Mouse (Mus musculus) telencephalon, adult 2 months (tissue): ENCODE measurements at regions not wholly inside any gene's neighbourhood (a gene's known extent, or its start where the extent isn't known, plus 50 kb on each side); places are given as distances from the start of the nearest gene placed in this dataset.

Source experiments
- DNase-seq: peaks from one replicate; pipeline ENCODE4 v3.0.0-alpha.2; 2011; ENCODE audit warnings: low read depth, low spot score

- peak; percentile 50 for DNase-seq
Observed at GRCm38 (mm10) chr5:54543556-54544061, 545.3 kb downstream of the Stim2 start.

DNA sequence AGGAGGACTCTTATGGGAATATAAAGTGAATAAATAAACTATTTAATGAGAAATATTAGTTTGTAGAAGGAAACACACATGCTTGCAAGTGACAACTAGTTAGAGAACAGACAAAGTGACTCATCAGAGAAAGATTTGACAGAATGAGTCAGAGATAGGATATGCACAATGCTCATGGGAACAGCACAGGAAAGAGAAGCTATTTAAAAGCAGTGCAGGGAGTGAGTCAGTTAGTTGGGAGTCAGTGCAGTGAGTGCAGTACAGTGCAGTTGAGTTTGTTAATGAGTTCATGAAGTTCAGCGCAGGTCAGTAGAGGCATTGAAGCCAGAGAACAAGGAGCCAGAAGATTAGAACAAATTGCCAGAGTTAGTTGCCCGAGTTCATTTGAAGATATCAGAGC, 580.2 kb downstream of the Stim2 start:
- no peak for DNase-seq

- DNase-seq, result no peak
Observed at GRCm38 (mm10) chr5:54579458-54579857, 581.2 kb downstream of the Stim2 start.

DNA sequence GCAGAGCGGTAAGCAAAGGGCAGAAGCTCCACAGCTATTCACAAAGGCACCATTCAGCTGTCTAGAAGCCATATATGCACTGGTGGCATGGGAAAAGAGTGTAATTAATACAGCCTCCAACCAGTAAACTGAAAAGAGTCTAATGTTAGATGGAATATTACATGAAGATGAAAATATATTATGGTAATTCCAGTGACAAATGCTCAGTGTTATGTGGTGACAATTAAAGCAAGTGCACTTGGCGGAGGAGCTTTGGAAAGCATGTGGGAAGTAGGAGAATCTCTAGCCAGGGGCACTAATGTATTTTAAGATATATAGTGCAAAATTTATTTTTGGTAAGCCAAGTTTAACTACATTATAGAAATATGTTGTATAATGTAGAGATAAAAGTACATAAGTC, 583.9 kb downstream of the Stim2 start:
- DNase-seq, result peak; percentile 47

GRCm38 (mm10) chr5:54588332-54589020, 590.2 kb downstream of the Stim2 start:
- no peak for DNase-seq

GRCm38 (mm10) chr5:54610957-54611356, 612.7 kb downstream of the Stim2 start:
- DNase-seq, result no peak

DNA sequence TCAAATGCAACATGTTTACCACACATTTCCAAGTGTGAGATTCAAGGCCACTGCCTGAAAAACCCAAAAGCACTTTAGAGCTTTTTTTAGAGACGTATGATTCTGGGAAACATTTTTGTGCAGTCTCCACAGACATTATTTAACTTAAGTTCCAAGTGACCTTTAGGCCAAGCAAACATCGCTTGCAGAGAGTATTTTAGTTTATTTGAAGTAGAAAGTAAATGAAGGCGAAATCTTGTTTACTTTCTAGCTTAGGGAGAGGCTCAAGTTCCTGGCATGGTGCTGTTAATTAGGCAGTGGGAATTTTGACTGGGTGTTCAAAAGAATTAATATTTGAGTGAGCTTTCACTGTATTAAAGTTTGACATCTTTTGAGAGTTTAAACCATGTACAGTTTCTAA, 624.4 kb downstream of the Stim2 start:
- DNase-seq, result no peak

- DNase-seq, result no peak
Observed at GRCm38 (mm10) chr5:54632281-54632680, 634.0 kb downstream of the Stim2 start.
